Mouse (Mus musculus) urinary bladder, adult 2 months (tissue): ENCODE data around the gene Ctnnb1. TPM values are rescaled to one million over a fixed set of nuclear protein-coding genes. Genes with fewer than 3 reads are reported as not detected.

ENCODE experiments used
- DNase-seq: peaks from one replicate; pipeline ENCODE4 v3.0.0; 2022; ENCODE audit warnings: low spot score
- polyA plus RNA-seq: library from polyadenylated mRNA; depleted of rRNA; stranded (reverse); fragments of >200 nt; gene quantifications from 2 replicates; pipeline ENCODE4 v1.2.3, GENCODE M21; 2012

The Ctnnb1 gene
- polyA plus RNA-seq, 1 experiment = 252 TPM

DNA sequence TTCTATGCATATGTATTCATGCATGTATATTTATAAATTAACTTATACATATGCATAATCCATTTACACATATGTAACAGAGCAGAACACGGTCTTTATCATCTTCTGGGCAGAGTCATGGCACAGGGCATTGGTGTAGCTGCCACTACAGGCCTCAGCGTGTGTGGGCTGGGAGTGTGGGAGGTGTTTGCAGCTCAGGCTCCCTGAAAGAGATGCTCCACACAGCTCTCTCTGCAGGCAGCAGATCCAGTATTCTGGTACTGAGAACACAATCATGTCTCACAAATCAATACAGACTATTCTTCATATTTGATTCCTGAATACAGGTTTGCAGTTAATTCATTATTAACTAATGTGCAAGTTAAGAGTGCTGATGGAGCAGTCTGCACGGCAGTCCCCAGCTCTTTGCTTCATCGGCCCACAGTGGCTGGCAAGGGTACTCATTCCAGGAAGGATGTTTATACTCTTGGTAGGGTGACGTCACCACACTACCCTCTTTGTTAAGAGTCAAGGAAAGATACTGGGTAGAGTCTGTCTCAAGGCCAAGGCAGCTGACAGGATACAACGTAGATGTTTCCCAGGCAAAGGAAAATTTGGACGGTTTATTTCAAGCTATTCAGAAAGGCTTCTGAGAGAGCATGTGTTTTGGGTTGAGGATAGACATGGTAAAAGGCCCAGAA lies 71.8 kb downstream of the Ctnnb1 start:
- DNase-seq = no peak

DNA sequence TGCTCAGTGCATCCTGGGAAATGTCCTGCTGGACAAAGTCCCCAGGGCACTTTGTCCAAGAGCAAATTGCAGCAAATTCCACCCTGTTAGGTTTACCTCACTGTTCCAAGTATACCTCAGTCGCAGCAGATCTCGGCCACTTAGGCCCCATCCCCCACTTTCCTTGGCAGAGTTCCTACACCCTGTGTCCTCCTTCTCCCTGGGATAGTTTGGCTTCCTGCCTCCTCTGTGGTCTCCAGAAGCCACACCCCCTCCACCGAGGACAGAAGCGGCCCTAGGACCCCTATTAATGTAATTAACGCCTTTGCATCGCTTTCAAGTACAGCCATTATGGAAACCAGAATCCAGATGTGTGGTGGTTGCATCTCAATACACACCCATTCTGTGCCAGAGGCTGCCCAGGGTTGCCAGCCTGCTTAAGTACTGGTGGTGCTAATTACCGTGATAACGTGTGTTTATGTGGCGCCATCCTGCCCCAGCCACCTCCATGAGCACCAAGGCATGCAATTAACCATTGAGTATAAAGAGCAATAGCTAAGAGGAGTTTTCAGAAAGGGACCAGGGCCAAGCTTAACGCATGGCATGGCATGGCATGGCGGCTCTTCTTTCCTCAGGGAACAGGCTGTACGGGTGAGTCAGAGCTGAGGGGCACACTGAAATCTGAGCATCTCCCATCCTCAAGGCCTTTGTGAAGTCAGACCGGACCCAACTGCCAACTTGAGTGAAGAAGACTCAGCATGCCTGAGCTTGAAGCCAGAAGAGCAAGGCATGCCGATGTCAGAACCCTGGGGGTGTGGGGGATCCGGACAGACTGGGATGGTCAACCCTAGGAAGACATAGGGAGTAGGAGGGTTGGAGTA lies 72.9 kb downstream of the Ctnnb1 start:
- DNase-seq = no peak

DNA sequence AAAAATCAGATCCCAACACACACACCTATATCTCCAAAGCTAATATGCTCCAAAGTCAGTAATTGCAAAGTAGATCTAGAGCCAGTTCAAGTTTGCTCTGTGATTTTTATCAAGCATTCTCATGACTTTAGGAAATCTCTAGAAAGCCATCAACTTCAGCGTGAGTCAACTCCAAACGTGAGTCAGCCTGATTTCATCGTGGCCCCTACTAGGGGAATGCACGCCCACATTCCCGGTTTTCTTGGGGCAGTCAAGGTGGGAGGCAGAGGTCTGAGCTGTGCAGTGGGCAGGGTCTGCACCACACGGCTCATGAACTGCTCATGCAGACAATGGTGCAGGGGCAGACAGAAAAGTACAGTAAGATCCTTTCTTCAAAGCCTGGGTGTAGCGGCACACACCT lies 76.9 kb downstream of the Ctnnb1 start:
- no peak for DNase-seq
